Mouse (Mus musculus): ENCODE results near the gene Kdm2a. TPM values are rescaled to one million over a fixed set of nuclear protein-coding genes. Genes with fewer than 3 reads are reported as not detected.

Gene Kdm2a
- total RNA-seq (2017): 205 and 210 TPM in 2 replicates

- no peak for ATAC-seq (ENCODE audit: extremely low read depth, insufficient number of reproducible peaks, low FRiP score, poor library complexity, severe bottlenecking)
These were observed at the start of gene Kdm2a for GRCm38 (mm10) chr19:4397798-4398629. Gene Kdm2a, minus strand, starts transcription at chr19:4398285.

GRCm38 (mm10) chr19:4447445-4447844, 49.4 kb upstream of the Kdm2a start:
- no peak for ATAC-seq (ENCODE audit: extremely low read depth, insufficient number of reproducible peaks, low FRiP score, poor library complexity, severe bottlenecking)

- no peak for ATAC-seq (ENCODE audit: extremely low read depth, insufficient number of reproducible peaks, low FRiP score, poor library complexity, severe bottlenecking)
These were observed 48.8 kb upstream of the Kdm2a start for GRCm38 (mm10) chr19:4446661-4447420.

- ATAC-seq (ENCODE audit: extremely low read depth, insufficient number of reproducible peaks, low FRiP score, poor library complexity, severe bottlenecking): peak; percentile 24; the same call in 1 of the 2 replicates
These were observed 44.3 kb upstream of the Kdm2a start for GRCm38 (mm10) chr19:4442408-4442807.

GRCm38 (mm10) chr19:4441621-4442161, 43.6 kb upstream of the Kdm2a start:
- no peak for ATAC-seq (ENCODE audit: extremely low read depth, insufficient number of reproducible peaks, low FRiP score, poor library complexity, severe bottlenecking)

- peak; percentile 25; the same call in 1 of the 2 replicates for ATAC-seq (ENCODE audit: extremely low read depth, insufficient number of reproducible peaks, low FRiP score, poor library complexity, severe bottlenecking)
These were observed 43.1 kb upstream of the Kdm2a start for GRCm38 (mm10) chr19:4441090-4441591.

GRCm38 (mm10) chr19:4440222-4440621, 42.1 kb upstream of the Kdm2a start:
- ATAC-seq (ENCODE audit: extremely low read depth, insufficient number of reproducible peaks, low FRiP score, poor library complexity, severe bottlenecking): no peak

GRCm38 (mm10) chr19:4439161-4439801, 41.2 kb upstream of the Kdm2a start, which contains the start of gene Rhod:
Gene Rhod, minus strand, starts transcription at chr19:4439432.
- ATAC-seq (ENCODE audit: extremely low read depth, insufficient number of reproducible peaks, low FRiP score, poor library complexity, severe bottlenecking): no peak

- no peak for ATAC-seq (ENCODE audit: extremely low read depth, insufficient number of reproducible peaks, low FRiP score, poor library complexity, severe bottlenecking)
These were observed 40.7 kb upstream of the Kdm2a start for GRCm38 (mm10) chr19:4438791-4439160.

- no peak for ATAC-seq (ENCODE audit: extremely low read depth, insufficient number of reproducible peaks, low FRiP score, poor library complexity, severe bottlenecking)
These were observed 39.8 kb upstream of the Kdm2a start for GRCm38 (mm10) chr19:4437886-4438285.

GRCm38 (mm10) chr19:4436254-4436653, 38.2 kb upstream of the Kdm2a start:
- no peak for ATAC-seq (ENCODE audit: extremely low read depth, insufficient number of reproducible peaks, low FRiP score, poor library complexity, severe bottlenecking)

GRCm38 (mm10) chr19:4434999-4435398, 36.9 kb upstream of the Kdm2a start:
- ATAC-seq (ENCODE audit: extremely low read depth, insufficient number of reproducible peaks, low FRiP score, poor library complexity, severe bottlenecking): no peak

- no peak for ATAC-seq (ENCODE audit: extremely low read depth, insufficient number of reproducible peaks, low FRiP score, poor library complexity, severe bottlenecking)
These were observed 35.7 kb upstream of the Kdm2a start for GRCm38 (mm10) chr19:4433756-4434155.

GRCm38 (mm10) chr19:4430091-4430620, 32.1 kb upstream of the Kdm2a start:
- no peak for ATAC-seq (ENCODE audit: extremely low read depth, insufficient number of reproducible peaks, low FRiP score, poor library complexity, severe bottlenecking)

- peak; percentile 39; the same call in 1 of the 2 replicates for ATAC-seq (ENCODE audit: extremely low read depth, insufficient number of reproducible peaks, low FRiP score, poor library complexity, severe bottlenecking)
These were observed 27.7 kb upstream of the Kdm2a start for GRCm38 (mm10) chr19:4425610-4426366.

- ATAC-seq (ENCODE audit: extremely low read depth, insufficient number of reproducible peaks, low FRiP score, poor library complexity, severe bottlenecking): no peak
These were observed 24.9 kb upstream of the Kdm2a start for GRCm38 (mm10) chr19:4423021-4423420.

- no peak for ATAC-seq (ENCODE audit: extremely low read depth, insufficient number of reproducible peaks, low FRiP score, poor library complexity, severe bottlenecking)
These were observed 24.5 kb upstream of the Kdm2a start for GRCm38 (mm10) chr19:4422581-4422980.

Measured in neutrophil, adult 5-6 weeks (primary cell).